Mouse (Mus musculus) kidney, postnatal 25 days (tissue): Measurements from ENCODE around the gene Fbxl8.

ENCODE experiments used
- DNase-seq, 2 experiments: peaks; one replicate each; pipeline ENCODE4 v3.0.0; 2021; ENCODE audit warnings: mixed read lengths in 2 of 2

The Fbxl8 gene

GRCm38 (mm10) chr8:105258911-105259720, 5.3 kb upstream of the Fbxl8 start:
- DNase-seq = peak in 1 of 2 experiments; percentile 44

- peak; percentile 73 to 75 for DNase-seq
Observed at GRCm38 (mm10) chr8:105259721-105260320, 4.6 kb upstream of the Fbxl8 start.

GRCm38 (mm10) chr8:105260371-105261099, 3.9 kb upstream of the Fbxl8 start:
- DNase-seq = no peak

GRCm38 (mm10) chr8:105261326-105261980, 3.0 kb upstream of the Fbxl8 start:
- no peak for DNase-seq

- peak in 1 of 2 experiments; percentile 18 for DNase-seq
Observed at GRCm38 (mm10) chr8:105263244-105263912, 1.1 kb upstream of the Fbxl8 start.

- peak in 1 of 2 experiments; percentile 59 for DNase-seq
Observed at GRCm38 (mm10) chr8:105265128-105265527, 680 bp downstream of the Fbxl8 start.

GRCm38 (mm10) chr8:105266775-105267174, 2.3 kb downstream of the Fbxl8 start:
- DNase-seq = no peak

GRCm38 (mm10) chr8:105268342-105269074, 4.1 kb downstream of the Fbxl8 start:
- peak in 1 of 2 experiments; percentile 55 for DNase-seq

GRCm38 (mm10) chr8:105269075-105269458, 4.6 kb downstream of the Fbxl8 start:
- DNase-seq = peak; percentile 43 to 62

GRCm38 (mm10) chr8:105269461-105269947, 5.1 kb downstream of the Fbxl8 start, which contains the start of gene Hsf4:
Gene Hsf4 (plus strand): TSS chr8:105269801.
- peak; percentile 66 to 88 for DNase-seq

- DNase-seq = no peak
Observed at GRCm38 (mm10) chr8:105270101-105270915, 5.9 kb downstream of the Fbxl8 start.

- DNase-seq = no peak
Observed at GRCm38 (mm10) chr8:105270916-105271186, 6.4 kb downstream of the Fbxl8 start.

- DNase-seq = no peak
Observed at GRCm38 (mm10) chr8:105275387-105275786, 10.9 kb downstream of the Fbxl8 start.

- no peak for DNase-seq
Observed at GRCm38 (mm10) chr8:105275840-105276239, 11.4 kb downstream of the Fbxl8 start, which contains the start of gene Nol3. Gene Nol3 (plus strand): TSS chr8:105276140.

GRCm38 (mm10) chr8:105276292-105277120, 12.1 kb downstream of the Fbxl8 start:
- DNase-seq = peak; percentile 71 to 74

GRCm38 (mm10) chr8:105278911-105279334, 14.5 kb downstream of the Fbxl8 start:
- DNase-seq = peak; percentile 90 to 94

GRCm38 (mm10) chr8:105280567-105280966, 16.1 kb downstream of the Fbxl8 start:
- DNase-seq = no peak

GRCm38 (mm10) chr8:105281821-105282220, 17.4 kb downstream of the Fbxl8 start:
- DNase-seq = no peak

- DNase-seq = no peak
Observed at GRCm38 (mm10) chr8:105282239-105282638, 17.8 kb downstream of the Fbxl8 start.

- peak; percentile 62 to 67 for DNase-seq
Observed at GRCm38 (mm10) chr8:105283074-105283473, 18.6 kb downstream of the Fbxl8 start.
